Mouse (Mus musculus) lung, embryonic 14.5 days (tissue): ENCODE data around the gene Tmprss15. TPM values are rescaled to one million over a fixed set of nuclear protein-coding genes. Genes with fewer than 3 reads are reported as not detected.
A peak's percentile ranks its signal among the peaks of the same experiment; 100 is the strongest.

Experiments
- ATAC-seq: fragments of 200-750 bp; cut with Nextera tagmentation; 2 replicates; pipeline ENCODE4 v1.8.0; 2017; ENCODE audit warnings: mild to moderate bottlenecking, moderate TSS enrichment, moderate library complexity; ENCODE audit not compliant: insufficient read depth
- DNase-seq: peaks from one replicate; pipeline ENCODE4 v3.0.0-alpha.2; 2015
- H3K27ac ChIP-seq: fragments of 300-500 bp; sonication (generic); 2 replicates; pipeline ENCODE4 v1.5.1; 2014; ENCODE audit warnings: low read depth, mild to moderate bottlenecking, moderate library complexity
- H3K27me3 ChIP-seq: fragments of 300-500 bp; sonication (generic); 2 replicates; pipeline ENCODE4 v1.6.1; 2014; ENCODE audit warnings: low read length, control low read depth; ENCODE audit not compliant: insufficient read depth
- H3K36me3 ChIP-seq: fragments of 300-500 bp; sonication (generic); 2 replicates; pipeline ENCODE4 v1.6.1; 2014; ENCODE audit warnings: control low read depth; ENCODE audit not compliant: insufficient read depth
- H3K4me1 ChIP-seq: fragments of 300-500 bp; sonication (generic); 2 replicates; pipeline ENCODE4 v1.6.1; 2014; ENCODE audit warnings: antibody characterized with exemption, control low read depth; ENCODE audit not compliant: insufficient read depth
- H3K4me2 ChIP-seq: fragments of 300-500 bp; sonication (generic); 2 replicates; pipeline ENCODE4 v1.6.1; 2014; ENCODE audit warnings: mild to moderate bottlenecking
- H3K4me3 ChIP-seq: fragments of 300-500 bp; sonication (generic); 2 replicates; pipeline ENCODE4 v1.5.1; 2014; ENCODE audit warnings: low read depth, low read length
- H3K9ac ChIP-seq: fragments of 300-500 bp; sonication (generic); 2 replicates; pipeline ENCODE4 v1.6.1; 2014
- H3K9me3 ChIP-seq: fragments of 300-500 bp; sonication (generic); 2 replicates; pipeline ENCODE4 v1.6.1; 2016; ENCODE audit warnings: low read depth, low read length, control low read depth
- CTCF ChIP-seq: IDR thresholded peaks from 2 replicates; pipeline ENCODE4 v1.5.1; 2016; ENCODE audit warnings: antibody characterized with exemption, low read depth
- WGBS: fragments of 180-500 bp; shearing (Covaris S2); extraction: QIAGEN DNeasy Blood & Tissue Kit; methylation state at CpG from one replicate; pipeline ENCODE4 v1.1.7; 2014; 5-methylcytosine and 5-hydroxymethylcytosine counted together
- polyA plus RNA-seq: library from polyadenylated mRNA; unstranded; fragments of >200 nt; fragmentation: Nextera tagmentation; extraction: Ambion mirVana; gene quantifications from 2 replicates; pipeline ENCODE4 v1.2.1, GENCODE M21; 2014

Tmprss15 gene
- polyA plus RNA-seq: not detected in 2 replicates

- H3K4me2 ChIP-seq: no peak within 1 kb of the TSS
- no peaks in the 10 kb centered on the region for H3K4me1 ChIP-seq
- no peak within 1 kb of the TSS for H3K9ac ChIP-seq
- H3K9me3 ChIP-seq: no peaks in the 10 kb centered on the region
- DNase-seq (no peak), ATAC-seq (no peak)
- no peak within 1 kb of the TSS for H3K4me3 ChIP-seq
- WGBS: 81% methylated on average over 4 of the region's 4 CpGs
- H3K36me3 ChIP-seq: no peaks in the 10 kb centered on the region
- no peak within 1 kb of the TSS for H3K27ac ChIP-seq
- TF ChIP-seq CTCF: no peak
- H3K27me3 ChIP-seq: no peaks in the 10 kb centered on the region
These were observed at the start of gene Tmprss15 for GRCm38 (mm10) chr16:79090997-79091396. Gene Tmprss15 (minus strand): TSS chr16:79091097.

- no peak for ATAC-seq
- Histone ChIP-seq H3K4me3 (no peak overlapping the region), H3K36me3 (no peaks in the 10 kb centered on the region), H3K4me2 (no peak overlapping the region), H3K9ac (no peak overlapping the region), H3K27me3 (no peaks in the 10 kb centered on the region), H3K27ac (no peak overlapping the region), H3K4me1 (no peaks in the 10 kb centered on the region), H3K9me3 (no peaks in the 10 kb centered on the region)
- no peak for TF ChIP-seq CTCF
- DNase-seq: no peak
- 83% methylated on average over 1 of the region's 1 CpGs for WGBS
These were observed 24.0 kb upstream of the Tmprss15 start for GRCm38 (mm10) chr16:79114879-79115278.

GRCm38 (mm10) chr16:79109516-79109915 is 18.6 kb upstream of the Tmprss15 start:
- Histone ChIP-seq H3K4me1 (no peaks in the 10 kb centered on the region), H3K27ac (no peak overlapping the region), H3K9me3 (no peaks in the 10 kb centered on the region), H3K4me3 (no peak overlapping the region), H3K9ac (no peak overlapping the region), H3K27me3 (no peaks in the 10 kb centered on the region), H3K4me2 (no peak overlapping the region), H3K36me3 (no peaks in the 10 kb centered on the region)
- no peak for DNase-seq
- WGBS: 9% methylated on average over 1 of the region's 1 CpGs
- TF ChIP-seq CTCF: no peak
- no peak for ATAC-seq

- Histone ChIP-seq H3K4me1 (no peaks in the 10 kb centered on the region), H3K27ac (no peak overlapping the region), H3K36me3 (no peaks in the 10 kb centered on the region), H3K9ac (no peak overlapping the region), H3K9me3 (no peaks in the 10 kb centered on the region), H3K4me2 (no peak overlapping the region), H3K27me3 (no peaks in the 10 kb centered on the region), H3K4me3 (no peak overlapping the region)
- no peak for TF ChIP-seq CTCF
- no peak for ATAC-seq
- DNase-seq: no peak
- 67% methylated on average over 5 of the region's 5 CpGs for WGBS
These were observed 18.1 kb upstream of the Tmprss15 start for GRCm38 (mm10) chr16:79108969-79109368.

- Histone ChIP-seq H3K4me3 (no peak overlapping the region), H3K27me3 (no peaks in the 10 kb centered on the region), H3K36me3 (no peaks in the 10 kb centered on the region), H3K9me3 (no peaks in the 10 kb centered on the region), H3K9ac (no peak overlapping the region), H3K27ac (no peak overlapping the region), H3K4me1 (no peaks in the 10 kb centered on the region), H3K4me2 (no peak overlapping the region)
- DNase-seq: no peak
- WGBS: 87% methylated on average over 2 of the region's 2 CpGs
- TF ChIP-seq CTCF: no peak
- no peak for ATAC-seq
These were observed 9.4 kb upstream of the Tmprss15 start for GRCm38 (mm10) chr16:79100325-79100724.

GRCm38 (mm10) chr16:79098321-79098720 is 7.4 kb upstream of the Tmprss15 start:
- H3K36me3 ChIP-seq: no peaks in the 10 kb centered on the region
- WGBS: 86% methylated on average over 2 of the region's 2 CpGs
- TF ChIP-seq CTCF: no peak
- no peak overlapping the region for H3K9ac ChIP-seq
- H3K4me2 ChIP-seq: no peak overlapping the region
- H3K4me1 ChIP-seq: no peaks in the 10 kb centered on the region
- H3K27ac ChIP-seq: no peak overlapping the region
- no peak overlapping the region for H3K4me3 ChIP-seq
- DNase-seq (no peak), ATAC-seq (no peak)
- H3K27me3 ChIP-seq: no peaks in the 10 kb centered on the region
- no peaks in the 10 kb centered on the region for H3K9me3 ChIP-seq

GRCm38 (mm10) chr16:79086550-79086949 is 4.3 kb downstream of the Tmprss15 start:
- H3K27me3 ChIP-seq: no peaks in the 10 kb centered on the region
- H3K4me3 ChIP-seq: no peak overlapping the region
- no peaks in the 10 kb centered on the region for H3K9me3 ChIP-seq
- H3K9ac ChIP-seq: no peak overlapping the region
- WGBS: 76% methylated on average over 6 of the region's 6 CpGs
- H3K4me1 ChIP-seq: no peaks in the 10 kb centered on the region
- H3K4me2 ChIP-seq: no peak overlapping the region
- DNase-seq (no peak), ATAC-seq (no peak)
- H3K27ac ChIP-seq: no peak overlapping the region
- no peak for TF ChIP-seq CTCF
- no peaks in the 10 kb centered on the region for H3K36me3 ChIP-seq

- Histone ChIP-seq H3K9ac (no peak overlapping the region), H3K4me1 (no peaks in the 10 kb centered on the region), H3K36me3 (no peaks in the 10 kb centered on the region), H3K27ac (no peak overlapping the region), H3K27me3 (no peaks in the 10 kb centered on the region), H3K4me3 (no peak overlapping the region), H3K4me2 (no peak overlapping the region), H3K9me3 (no peaks in the 10 kb centered on the region)
- 88% methylated on average over 1 of the region's 1 CpGs for WGBS
- no peak for ATAC-seq
- DNase-seq: peak; percentile 1
- no peak for TF ChIP-seq CTCF
These were observed 27.0 kb downstream of the Tmprss15 start for GRCm38 (mm10) chr16:79063848-79064247.
